Mouse (Mus musculus): Measurements from ENCODE around the gene Map10.

- TF ChIP-seq CTCF (IDR thresholded peaks at IDR 0.05; ENCODE audit: extremely low read depth, insufficient read depth, insufficient read length, insufficient replicate concordance) (no peak), POLR2A (IDR thresholded peaks at IDR 0.05; ENCODE audit: low read depth, low read length) (no peak)
Measured at GRCm38 (mm10) chr8:125620301-125620700, 49.3 kb upstream of the Map10 start.

Data from spleen, adult 2 months (tissue).